Mouse (Mus musculus) cerebellum, adult 2 months (tissue): ENCODE data around the gene Hip1r.

Experiments
- CTCF ChIP-seq: fragments of 200-500 bp; IDR thresholded peaks from 2 replicates; pipeline ENCODE4 v1.5.1; 2011; ENCODE audit warnings: low read depth, mild to moderate bottlenecking, control low read depth, low read length, moderate library complexity, borderline replicate concordance; ENCODE audit not compliant: insufficient read depth
- POLR2A ChIP-seq: fragments of 200-500 bp; IDR thresholded peaks from 2 replicates; pipeline ENCODE4 v1.6.1; 2011; ENCODE audit warnings: low read length, control low read depth, borderline replicate concordance; ENCODE audit not compliant: insufficient read depth

GRCm38 (mm10) chr5:123946546-123946945 is 26.9 kb upstream of the Hip1r start:
- TF ChIP-seq POLR2A (no peak), CTCF (no peak)
